Mouse (Mus musculus): ENCODE measurements around the gene Usp34.

Usp34 gene

DNA sequence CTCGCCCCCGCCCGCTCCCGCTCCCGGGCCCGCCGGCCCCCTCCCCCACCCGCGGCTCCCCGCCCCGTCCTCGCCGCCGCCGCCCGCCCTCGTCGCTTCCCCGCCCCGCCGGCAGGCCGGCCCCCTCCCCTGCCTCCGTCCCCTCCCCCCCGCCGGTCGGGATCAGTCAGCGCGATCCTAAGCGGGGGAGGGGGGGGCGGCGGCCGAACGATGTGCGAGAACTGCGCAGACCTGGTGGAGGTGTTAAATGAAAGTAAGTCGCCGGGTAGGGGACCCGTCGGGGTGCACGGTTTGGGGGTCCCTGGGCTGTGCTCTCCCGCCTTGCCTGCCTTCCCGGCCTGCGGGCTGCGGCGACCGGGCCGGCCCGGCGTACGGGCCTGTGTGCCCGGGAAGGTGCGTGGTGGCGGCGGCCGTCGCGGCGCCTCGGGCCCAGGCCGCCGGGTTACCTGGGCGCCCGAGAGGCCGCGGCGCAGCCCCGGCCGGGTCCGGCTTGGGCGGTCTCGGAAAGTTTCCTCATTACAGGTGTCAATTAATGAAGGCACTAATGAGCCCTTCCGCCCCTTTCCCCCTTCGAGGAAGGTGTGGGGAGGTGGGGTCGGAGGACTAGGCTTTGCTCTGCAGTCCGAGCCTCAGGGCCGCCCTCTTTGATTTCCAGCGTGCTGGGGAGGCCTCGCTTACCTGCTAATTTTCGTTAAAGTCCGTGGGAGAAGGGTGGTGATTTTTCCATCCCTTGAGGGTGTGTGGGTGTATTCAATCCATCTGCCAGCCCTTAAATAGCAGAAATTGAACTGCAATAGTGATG is at the start of gene Usp34:
TSS of gene Usp34 (plus strand) at position 132 of the 802 bp plus-strand sequence.
- WGBS: under 1% methylated on average over 49 of the region's 80 CpGs

DNA sequence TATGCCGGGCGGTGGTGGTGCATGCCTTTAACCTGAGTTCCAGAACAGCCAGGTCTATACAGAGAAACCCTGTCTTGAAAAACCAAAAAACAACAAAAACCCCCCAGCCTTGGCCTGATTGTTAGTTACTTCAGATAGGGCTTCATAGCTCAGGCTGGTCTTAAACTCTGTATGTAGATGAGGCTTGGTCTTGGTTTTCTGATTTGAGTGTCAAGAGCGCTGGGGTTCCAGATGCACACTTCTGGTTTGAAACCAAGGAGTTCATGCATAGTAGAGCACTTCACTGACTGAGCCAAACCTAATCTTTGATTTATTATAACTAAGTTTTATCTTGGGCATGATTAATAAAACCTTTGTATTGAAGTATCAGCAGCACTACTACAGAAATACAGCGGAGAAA is 47.6 kb upstream of the Usp34 start:
- WGBS: 93% methylated on average over 4 of the region's 4 CpGs

DNA sequence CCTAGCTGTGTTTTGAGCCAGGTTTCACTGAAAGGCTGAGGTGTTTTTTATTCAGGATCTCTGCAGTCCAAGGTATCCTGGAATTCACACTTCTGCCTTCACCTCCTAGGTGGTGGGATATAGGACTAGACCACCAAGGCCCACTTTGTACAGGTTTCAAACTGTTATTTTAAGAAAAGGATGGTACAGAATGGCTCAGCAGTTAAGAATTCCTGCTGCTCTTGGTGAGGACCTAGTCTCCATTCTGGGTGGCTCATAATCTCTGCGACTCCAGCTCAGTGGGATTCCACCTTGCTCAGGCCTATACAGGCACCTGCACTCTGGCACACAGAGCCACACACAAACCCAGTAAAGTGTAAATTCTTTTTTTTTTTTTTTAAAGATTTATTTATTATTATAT is 47.2 kb upstream of the Usp34 start:
- WGBS: 73% methylated on average over 1 of the region's 1 CpGs

DNA sequence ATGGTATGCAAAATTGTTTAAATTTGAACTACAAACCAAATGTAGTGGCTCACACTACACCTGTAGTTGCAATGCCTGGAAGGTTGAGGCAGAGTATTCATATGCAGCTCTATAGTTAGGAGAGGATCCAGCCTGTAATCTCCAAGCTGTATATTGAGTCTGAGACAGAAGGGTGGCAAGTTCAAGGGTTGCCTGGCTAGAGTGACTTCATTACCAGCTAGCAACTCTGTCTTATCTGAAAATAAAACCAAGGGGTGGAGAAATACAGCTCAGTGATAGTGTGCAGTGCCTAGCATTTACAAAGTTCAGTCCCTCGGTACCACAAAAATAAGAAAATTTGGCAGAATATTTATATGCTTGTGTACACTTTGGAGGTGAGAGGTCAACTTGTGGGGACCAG is 46.5 kb upstream of the Usp34 start:
- WGBS: 86% methylated on average over 1 of the region's 1 CpGs

DNA sequence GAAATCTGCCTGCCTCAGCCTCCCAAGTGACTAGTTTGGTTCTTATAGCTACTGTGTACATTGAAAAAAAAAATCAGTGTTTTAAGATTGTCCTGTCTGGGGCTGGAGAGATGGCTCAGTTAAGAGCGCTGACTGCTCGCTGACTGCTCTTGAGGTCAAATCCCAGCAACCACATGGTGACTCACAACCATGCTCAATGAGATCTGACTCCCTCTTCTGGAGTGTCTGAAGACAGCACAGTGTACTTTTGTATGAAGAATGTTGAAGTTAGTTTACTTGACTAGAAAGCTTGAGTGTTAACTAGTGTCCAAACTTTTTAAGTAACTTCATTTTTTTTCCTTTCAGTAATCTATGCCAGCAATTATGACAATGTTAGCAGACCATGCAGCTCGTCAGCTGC is 45.2 kb upstream of the Usp34 start:
- WGBS: 81% methylated on average over 3 of the region's 3 CpGs

DNA sequence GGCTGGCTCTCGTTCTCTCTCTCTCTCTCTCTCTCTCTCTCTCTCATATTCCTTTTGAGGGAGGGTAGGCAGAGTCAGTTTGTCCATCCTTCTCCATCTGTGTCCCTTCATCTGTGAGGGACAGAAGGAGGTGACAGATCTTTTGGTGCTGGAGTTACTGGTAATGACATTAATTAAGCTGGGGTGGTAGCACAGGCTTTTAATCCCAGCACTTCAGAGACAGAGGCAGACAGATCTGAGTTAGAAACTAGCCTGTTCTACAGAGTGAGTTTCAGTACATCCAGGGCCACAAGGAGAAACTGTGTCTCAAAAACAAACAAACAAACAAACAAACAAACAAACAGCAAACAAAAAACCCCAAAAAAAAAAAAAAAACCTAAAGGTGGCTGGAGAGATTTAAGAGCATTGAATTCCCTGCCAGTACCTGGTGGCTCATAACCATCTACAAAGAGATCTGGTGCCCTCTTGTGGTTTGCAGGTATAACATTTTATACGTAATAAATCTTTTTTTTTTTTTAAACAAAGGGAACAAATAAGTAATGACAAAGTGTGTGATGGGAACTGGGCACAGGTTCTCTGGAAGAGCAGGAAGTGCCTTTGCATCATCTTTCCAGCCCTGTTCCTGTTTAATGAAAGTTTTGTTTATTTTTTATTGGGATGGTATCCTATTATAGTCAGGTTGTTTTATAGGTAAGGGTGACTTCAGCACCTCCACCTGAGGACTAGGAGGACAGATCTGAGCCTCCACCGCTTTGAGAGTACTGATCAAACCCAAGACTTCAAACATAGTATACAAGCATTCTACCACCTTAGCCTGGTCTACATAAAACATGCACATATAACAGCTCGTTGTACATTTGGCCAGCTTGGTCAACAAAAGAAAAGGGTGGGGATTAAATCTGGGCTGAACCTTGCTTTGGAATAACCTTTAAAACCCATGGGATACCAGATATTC is 34.6 kb upstream of the Usp34 start:
- 66% methylated on average over 4 of the region's 4 CpGs for WGBS

DNA sequence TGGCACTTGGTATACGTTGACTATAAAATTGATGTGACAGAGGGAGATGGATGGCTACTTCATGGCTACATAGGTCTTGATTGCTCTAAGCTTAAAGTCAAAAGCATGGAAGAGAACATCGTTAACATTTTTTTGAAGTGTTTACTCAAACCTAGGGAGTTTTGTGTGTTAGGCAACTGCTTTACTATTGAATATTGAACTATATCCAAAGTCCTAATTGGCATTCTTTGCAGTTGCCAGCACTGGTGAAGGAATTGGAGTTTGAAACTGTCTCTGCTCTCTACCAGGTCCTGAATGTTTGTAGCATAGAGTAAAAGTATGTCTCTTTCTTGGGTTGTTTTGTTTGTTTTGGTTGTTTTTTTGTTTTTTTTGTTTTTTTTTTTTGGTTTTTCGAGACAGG is 30.9 kb upstream of the Usp34 start:
- 63% methylated on average over 3 of the region's 3 CpGs for WGBS

DNA sequence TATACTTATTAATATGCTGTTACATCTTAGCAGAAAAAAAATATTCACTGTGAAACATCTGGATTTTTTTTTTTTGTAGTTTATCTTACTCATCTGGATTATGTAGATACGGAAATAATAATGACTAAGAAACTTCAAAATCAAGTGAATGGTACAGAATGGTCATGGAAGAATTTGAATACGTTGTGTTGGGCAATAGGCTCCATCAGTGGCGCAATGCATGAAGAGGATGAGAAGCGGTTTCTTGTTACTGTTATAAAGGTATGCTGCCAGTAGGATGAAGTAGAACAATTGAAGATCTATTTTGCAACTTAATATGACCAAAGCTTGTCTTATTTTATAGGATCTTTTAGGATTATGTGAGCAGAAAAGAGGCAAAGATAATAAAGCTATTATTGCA is 22.2 kb upstream of the Usp34 start:
- WGBS: 97% methylated on average over 4 of the region's 4 CpGs

DNA sequence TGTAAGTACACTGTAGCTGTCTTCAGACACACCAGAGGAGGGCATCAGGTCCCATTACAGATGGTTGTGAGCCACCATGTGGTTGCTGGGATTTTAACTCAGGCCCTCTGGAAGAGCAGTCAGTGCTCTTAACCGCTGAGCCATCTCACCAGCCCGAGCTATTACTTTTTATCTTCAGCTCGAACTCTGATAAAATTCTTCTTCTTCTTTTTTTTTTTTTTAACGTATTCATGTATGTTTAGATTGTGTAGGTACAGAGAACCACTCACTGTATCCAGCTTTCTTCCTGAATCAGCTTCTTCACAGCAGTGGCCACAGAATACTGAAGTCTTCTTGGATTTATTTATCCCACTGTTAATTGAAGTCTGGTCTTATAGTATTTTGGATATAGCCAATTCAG is 17.8 kb upstream of the Usp34 start:
- 84% methylated on average over 4 of the region's 4 CpGs for WGBS

DNA sequence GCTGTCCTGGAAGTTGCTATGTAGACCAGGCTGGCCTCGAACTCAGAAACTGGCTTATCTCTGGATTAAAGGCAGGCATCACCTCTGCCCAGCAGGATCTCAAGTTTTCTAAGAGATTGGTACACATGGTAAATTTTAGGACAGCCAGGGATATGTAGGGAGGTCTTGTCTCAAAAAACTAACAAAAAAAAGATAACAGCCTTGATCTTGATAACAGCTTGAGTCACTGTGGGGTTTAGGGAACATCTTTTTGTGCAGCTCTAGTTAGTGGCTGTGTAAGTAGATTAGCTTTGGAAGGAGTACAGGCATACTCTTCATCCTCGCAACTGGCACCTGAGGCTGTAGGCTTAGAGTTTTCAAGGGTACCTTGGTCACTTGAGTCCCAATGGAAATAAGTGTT is 9.3 kb upstream of the Usp34 start:
- 97% methylated on average over 2 of the region's 2 CpGs for WGBS

DNA sequence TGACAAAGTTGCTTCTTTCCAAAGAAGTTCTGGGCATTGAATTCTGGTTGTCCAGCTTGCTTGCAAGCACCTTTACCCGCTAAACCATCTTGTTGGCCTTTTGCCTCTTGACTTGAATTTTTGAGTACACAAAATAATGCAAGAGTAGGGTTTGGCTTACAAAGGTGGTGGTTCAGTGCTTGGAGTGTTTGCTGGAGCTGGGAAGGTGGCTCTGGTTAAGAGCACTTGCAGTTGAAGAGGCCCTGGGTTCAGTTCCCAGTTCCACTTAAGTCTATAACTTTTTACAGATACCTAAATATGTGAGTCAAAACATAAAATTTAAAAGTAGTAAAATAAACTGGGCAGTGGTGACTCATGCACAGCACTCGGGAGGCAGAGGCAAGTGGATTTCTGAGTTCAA is 8.4 kb upstream of the Usp34 start:
- 87% methylated on average over 2 of the region's 2 CpGs for WGBS

DNA sequence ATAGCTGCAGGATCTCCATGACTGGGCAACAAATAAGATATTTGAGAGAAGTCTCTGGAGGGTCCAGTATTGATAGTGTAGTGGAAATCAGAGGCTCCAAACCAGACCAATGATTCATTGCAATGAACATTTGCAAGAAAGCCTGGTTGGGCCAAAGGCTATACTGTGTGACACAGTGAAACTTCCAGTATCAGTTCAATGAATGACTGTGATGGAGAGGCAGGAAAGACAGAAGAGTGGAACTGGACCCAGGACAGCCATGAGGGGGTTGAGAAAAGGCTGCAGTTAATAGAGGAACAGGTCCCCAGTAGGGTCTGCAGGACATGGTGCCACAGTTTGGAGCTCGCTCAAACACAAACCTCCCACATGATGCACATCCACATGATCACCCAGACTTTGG is 6.8 kb upstream of the Usp34 start:
- 100% methylated on average over 1 of the region's 1 CpGs for WGBS

DNA sequence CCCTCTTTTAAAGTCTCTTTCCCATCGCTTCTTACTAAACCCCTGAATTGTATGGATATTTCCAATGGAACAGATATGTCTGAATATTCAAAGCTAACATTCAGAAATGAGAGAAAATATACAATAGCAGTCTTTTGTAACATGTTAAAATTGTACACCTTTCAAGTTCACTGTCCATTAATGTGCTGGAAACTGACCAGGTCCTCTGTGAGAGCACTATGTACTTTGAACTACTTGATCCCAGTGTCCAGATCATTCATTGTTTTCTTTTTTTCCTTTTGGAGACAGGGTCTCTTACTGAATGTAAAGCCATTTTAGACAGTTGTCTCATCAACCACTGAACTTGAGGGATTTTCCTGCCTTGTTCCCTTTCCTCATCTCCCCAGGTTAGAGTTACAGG is 3.6 kb upstream of the Usp34 start:
- 76% methylated on average over 1 of the region's 1 CpGs for WGBS

DNA sequence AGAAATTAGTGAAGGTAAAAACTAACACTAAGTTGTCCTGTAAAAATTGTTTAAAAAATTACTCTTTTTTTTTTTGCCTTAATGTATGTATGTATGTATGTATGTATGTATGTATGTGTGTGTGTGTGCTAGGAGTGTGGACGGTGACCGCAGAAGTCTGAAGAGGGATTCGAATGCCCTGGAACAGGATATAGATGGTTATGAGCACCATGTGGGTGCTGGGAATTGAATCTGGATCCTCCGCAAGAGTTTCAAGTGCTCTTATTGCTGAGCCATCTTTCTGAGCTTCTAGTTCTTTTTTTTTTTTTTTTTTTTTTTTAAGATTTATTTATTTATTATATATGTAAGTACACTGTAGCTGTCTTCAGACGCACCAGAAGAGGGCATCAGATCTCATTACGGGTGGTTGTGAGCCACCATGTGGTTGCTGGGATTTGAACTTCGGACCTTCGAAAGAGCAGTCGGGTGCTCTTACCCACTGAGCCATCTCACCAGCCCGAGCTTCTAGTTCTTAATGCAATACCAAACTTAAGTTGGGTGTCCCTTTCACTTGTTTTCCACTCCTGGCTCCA is 1.5 kb upstream of the Usp34 start:
- 28% methylated on average over 10 of the region's 10 CpGs for WGBS

DNA sequence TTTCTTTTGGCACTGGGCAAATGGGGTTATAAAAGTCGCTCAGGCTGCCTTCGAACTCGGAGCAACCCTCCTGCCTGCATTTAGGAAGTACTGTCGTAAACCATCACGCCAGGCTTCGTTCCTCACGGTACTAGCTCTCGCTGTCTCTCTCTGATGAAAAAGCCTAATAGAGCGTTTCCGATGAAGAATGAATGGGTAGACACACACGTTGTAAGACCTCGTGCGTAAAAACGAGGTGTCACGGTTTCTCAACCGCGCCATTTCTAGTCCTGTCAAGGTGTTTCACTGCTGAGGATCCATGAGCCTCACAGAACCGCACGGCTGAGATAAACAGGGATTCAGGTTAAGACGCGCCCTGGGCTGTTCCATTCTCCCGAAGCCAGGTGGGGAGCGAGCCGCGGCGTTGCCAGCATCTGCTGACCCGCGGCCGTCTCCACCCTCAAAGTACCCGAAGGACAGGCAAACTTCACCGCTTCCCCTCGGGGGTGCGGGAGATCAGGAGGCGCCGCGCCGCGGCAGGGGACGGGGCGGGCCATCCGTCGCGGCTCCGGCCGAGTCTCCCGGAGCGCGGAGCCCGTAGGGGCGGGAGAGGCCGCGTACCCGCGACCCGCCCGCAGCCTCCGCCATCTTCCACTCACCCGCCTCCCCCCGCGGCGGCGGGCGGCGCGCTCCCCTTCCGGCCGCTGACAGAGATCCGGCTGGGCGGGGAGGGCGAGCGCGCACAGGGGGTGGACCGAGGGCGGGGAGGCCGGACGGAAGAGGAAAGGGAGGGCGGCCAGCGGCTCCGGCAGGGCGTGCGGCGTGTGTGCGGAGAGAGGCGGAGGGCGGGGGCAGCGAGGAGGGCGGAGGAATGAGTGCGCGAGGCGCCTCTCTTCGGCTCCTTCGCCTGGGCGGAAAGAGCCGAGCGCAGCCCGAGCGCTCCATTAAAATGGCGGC is 754 bp upstream of the Usp34 start:
- 1% methylated on average over 94 of the region's 98 CpGs for WGBS

DNA sequence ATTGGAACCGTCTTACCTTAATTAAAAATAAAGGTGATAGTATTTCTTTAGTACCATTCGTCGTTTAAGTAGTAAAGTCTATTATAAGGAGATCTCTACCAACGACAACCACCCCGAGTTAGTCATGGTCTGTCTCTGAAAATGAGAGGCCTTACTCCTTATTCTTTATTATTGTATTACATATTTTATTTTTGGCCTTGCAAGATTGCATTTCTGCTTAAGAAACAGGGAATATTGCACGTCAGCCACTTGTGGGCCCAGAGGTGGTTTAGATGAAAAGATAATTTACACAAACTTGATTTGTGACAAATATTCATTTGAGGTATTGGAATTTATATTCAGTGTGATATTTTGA is 848 bp downstream of the Usp34 start:
- 2% methylated on average over 6 of the region's 6 CpGs for WGBS

DNA sequence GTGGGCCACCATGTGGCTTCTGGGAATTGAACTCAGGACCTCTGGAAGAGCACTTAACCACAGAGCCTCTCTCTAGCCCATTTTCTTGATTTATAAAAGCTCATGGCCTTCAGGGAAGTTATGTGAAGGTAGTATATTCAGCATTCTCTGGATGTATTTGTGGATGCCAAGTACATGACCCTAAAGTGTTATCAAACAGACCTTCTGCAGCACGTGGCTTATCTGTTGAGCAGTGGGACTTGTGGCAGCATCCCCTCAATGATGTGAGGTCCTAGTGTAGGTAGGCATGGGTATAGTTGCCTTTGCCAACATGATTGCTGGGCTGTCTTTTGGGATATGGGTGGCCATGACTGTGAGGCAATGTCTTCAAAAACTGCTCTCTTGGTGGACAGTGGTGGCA is 6.8 kb downstream of the Usp34 start:
- WGBS: 77% methylated on average over 1 of the region's 1 CpGs

DNA sequence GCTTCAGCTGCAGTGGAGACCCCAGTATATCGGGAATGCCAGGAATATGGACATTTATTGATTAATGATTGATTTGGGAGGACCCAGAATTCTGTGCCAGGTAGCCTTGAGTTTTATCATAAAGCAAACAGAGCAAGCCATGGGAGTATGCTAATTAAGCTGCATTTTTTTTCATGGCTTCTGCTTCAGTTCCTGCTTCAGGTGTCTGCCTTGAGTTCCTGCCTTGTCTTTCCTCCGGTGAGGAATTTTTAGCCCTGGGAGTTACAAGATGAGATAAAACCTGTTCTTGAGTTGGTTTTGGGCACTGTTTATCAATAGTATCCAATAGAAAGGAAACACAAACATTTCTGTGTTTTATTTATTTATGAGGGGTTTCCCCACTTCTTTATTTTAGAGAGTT is 22.7 kb downstream of the Usp34 start:
- 90% methylated on average over 2 of the region's 2 CpGs for WGBS

DNA sequence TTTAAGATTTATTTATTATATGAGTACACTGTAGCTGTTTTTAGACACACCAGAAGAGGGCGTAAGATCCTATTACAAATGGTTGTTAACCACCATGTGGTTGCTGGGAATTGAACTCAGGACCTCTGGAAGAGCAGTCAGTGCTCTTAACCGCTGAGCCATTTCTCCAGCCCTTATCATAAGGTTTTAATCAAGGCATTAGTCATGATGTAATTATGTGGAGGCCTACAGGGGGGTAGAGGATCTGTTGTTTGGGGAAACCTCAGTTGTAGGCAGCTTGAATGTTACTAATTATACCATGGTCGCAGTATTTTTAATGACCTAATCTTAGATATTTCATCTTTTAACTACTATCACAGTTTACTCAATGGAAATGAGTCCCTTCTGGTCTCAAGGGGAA is 25.4 kb downstream of the Usp34 start:
- WGBS: 81% methylated on average over 3 of the region's 3 CpGs

DNA sequence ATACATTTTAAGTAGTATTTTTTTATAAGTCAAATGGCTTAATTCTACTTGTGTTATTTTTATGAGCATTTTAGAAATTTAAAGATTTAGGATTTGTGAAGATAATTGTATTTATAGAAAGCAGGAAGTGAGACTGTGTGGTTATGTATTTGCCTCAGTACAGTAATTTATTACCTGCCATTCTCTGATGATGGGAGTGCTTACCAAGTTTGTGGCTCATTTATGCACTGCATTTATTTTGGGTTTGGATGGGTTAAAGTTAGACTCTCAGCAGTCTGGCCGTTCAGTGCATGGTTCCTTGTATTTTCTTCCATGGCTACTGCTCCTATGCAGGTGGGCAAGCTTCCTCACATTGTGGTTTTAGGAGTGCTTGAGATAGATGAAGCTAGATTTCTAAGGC is 28.5 kb downstream of the Usp34 start:
- WGBS: 36% methylated on average over 1 of the region's 1 CpGs

DNA sequence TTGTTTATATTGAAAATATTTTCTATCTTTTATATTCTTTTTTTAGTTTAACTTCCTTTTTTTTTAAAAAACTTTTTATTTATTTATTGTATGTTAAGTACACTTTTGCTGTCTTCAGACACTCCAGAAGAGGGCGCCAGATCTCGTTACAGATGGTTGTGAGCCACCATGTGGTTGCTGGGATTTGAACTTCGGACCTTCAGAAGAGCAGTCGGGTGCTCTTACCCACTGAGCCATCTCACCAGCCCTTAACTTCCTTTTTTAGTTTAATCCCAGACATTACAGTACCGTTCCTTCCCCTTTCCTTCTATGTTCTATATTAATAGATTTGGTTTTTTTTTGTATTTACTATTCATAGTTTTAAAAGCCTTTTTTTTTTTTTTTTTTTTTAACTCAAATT is 50.5 kb downstream of the Usp34 start:
- 59% methylated on average over 5 of the region's 5 CpGs for WGBS
